Mouse (Mus musculus): ENCODE data around the gene Acd. TPM values are rescaled to one million over a fixed set of nuclear protein-coding genes. Genes with fewer than 3 reads are reported as not detected.

Gene Acd
- polyA plus RNA-seq, 1 experiment from 2014 or later = 74.1 TPM

Other genes with a start within 250 kb of the Acd start
- gene Tppp3, start 229.6 kb downstream of the Acd start, polyA plus RNA-seq (2014; fragmentation: Nextera tagmentation; extraction: Ambion mirVana) = 206 and 218 TPM in 2 replicates
- 19.0 and 19.7 TPM in 2 replicates for gene Zdhhc1, start 204.2 kb downstream of the Acd start, polyA plus RNA-seq (2014; fragmentation: Nextera tagmentation; extraction: Ambion mirVana)
- 19.6 and 21.1 TPM in 2 replicates for gene Hsd11b2, start 182.3 kb downstream of the Acd start, polyA plus RNA-seq (2014; fragmentation: Nextera tagmentation; extraction: Ambion mirVana)
- gene Atp6v0d1, start 135.1 kb downstream of the Acd start, polyA plus RNA-seq (2014; fragmentation: Nextera tagmentation; extraction: Ambion mirVana) = 141 and 155 TPM in 2 replicates
- gene Ripor1, start 95.8 kb downstream of the Acd start, polyA plus RNA-seq (2014; fragmentation: Nextera tagmentation; extraction: Ambion mirVana) = 11.8 and 12.4 TPM in 2 replicates
- 115 and 121 TPM in 2 replicates for gene Ctcf, start 64.5 kb downstream of the Acd start, polyA plus RNA-seq (2014; fragmentation: Nextera tagmentation; extraction: Ambion mirVana)
- gene Agrp, start 63.7 kb downstream of the Acd start, polyA plus RNA-seq (2014; fragmentation: Nextera tagmentation; extraction: Ambion mirVana) = 0.68 and 2.1 TPM in 2 replicates
- gene Carmil2, start 14.8 kb downstream of the Acd start, polyA plus RNA-seq (2014; fragmentation: Nextera tagmentation; extraction: Ambion mirVana) = 3.9 TPM in 2 replicates
- gene Pard6a, start within 50 bp of the Acd start, polyA plus RNA-seq (2014; fragmentation: Nextera tagmentation; extraction: Ambion mirVana) = 25.9 and 26.8 TPM in 2 replicates
- gene 4933405L10Rik, start 6.6 kb upstream of the Acd start, polyA plus RNA-seq (2014; fragmentation: Nextera tagmentation; extraction: Ambion mirVana) = 0.31 TPM in 1 of 2 replicates, not detected in the other
- 26.4 and 27.9 TPM in 2 replicates for gene Enkd1, start 7.1 kb upstream of the Acd start, polyA plus RNA-seq (2014; fragmentation: Nextera tagmentation; extraction: Ambion mirVana)
- 38.3 and 41.6 TPM in 2 replicates for gene Gfod2, start 57.6 kb upstream of the Acd start, polyA plus RNA-seq (2014; fragmentation: Nextera tagmentation; extraction: Ambion mirVana)
- gene Ranbp10, start 126.2 kb upstream of the Acd start, polyA plus RNA-seq (2014; fragmentation: Nextera tagmentation; extraction: Ambion mirVana) = 13.7 and 17.8 TPM in 2 replicates
- 1.2 and 1.4 TPM in 2 replicates for gene Tsnaxip1, start 126.6 kb upstream of the Acd start, polyA plus RNA-seq (2014; fragmentation: Nextera tagmentation; extraction: Ambion mirVana)
- gene Cenpt, start 152.2 kb upstream of the Acd start, polyA plus RNA-seq (2014; fragmentation: Nextera tagmentation; extraction: Ambion mirVana) = 55.4 TPM in 2 replicates
- gene Thap11, start 154.0 kb upstream of the Acd start, polyA plus RNA-seq (2014; fragmentation: Nextera tagmentation; extraction: Ambion mirVana) = 60.5 and 66.7 TPM in 2 replicates
- gene Nutf2, start 159.5 kb upstream of the Acd start, polyA plus RNA-seq (2014; fragmentation: Nextera tagmentation; extraction: Ambion mirVana) = 256 and 278 TPM in 2 replicates
- 31.9 and 32.6 TPM in 2 replicates for gene Edc4, start 179.8 kb upstream of the Acd start, polyA plus RNA-seq (2014; fragmentation: Nextera tagmentation; extraction: Ambion mirVana)
- gene Nrn1l, start 192.5 kb upstream of the Acd start, polyA plus RNA-seq (2014; fragmentation: Nextera tagmentation; extraction: Ambion mirVana) = not detected in 2 replicates
- 11.1 and 12.5 TPM in 2 replicates for gene Pskh1, start 199.3 kb upstream of the Acd start, polyA plus RNA-seq (2014; fragmentation: Nextera tagmentation; extraction: Ambion mirVana)
- 0.81 and 1.3 TPM in 2 replicates for gene Ctrl, start 232.8 kb upstream of the Acd start, polyA plus RNA-seq (2014; fragmentation: Nextera tagmentation; extraction: Ambion mirVana)
- gene Psmb10, start 237.3 kb upstream of the Acd start, polyA plus RNA-seq (2014; fragmentation: Nextera tagmentation; extraction: Ambion mirVana) = 21.6 and 24.6 TPM in 2 replicates
- 0.54 and 0.73 TPM in 2 replicates for gene Lcat, start 242.3 kb upstream of the Acd start, polyA plus RNA-seq (2014; fragmentation: Nextera tagmentation; extraction: Ambion mirVana)